Mouse (Mus musculus) yolk sac, embryonic 10.5 days (tissue): ENCODE results near the gene Atg4b.
"Not testable (repeated sequence)": the region's sequence is repeated elsewhere in the genome, so short reads cannot be mapped to it uniquely, and the experiment has no call there.

Experiments used
- DNase-seq: peaks from one replicate; pipeline ENCODE4 v3.0.0-alpha.2; 2017; ENCODE audit warnings: low spot score

The Atg4b gene

DNA sequence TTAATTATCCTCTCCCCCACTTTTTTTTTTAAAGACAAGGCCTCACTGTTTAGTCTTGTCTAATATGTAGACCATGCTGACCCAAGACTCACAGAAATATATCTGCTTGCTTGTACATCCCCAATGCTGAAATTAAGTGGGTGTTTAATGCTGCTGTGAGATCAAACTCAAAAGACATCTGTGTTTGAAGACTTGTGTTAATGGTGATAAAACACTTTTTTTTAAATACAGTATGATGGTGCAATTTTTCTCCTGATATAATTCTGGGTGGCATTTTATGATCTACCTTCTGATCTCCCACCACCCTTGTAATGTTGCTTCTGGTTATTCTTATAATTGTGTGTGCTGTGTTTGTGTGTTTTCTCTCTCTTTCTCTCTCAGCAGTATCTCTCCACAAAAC, 4.9 kb downstream of the Atg4b start:
- no peak for DNase-seq

- no peak for DNase-seq
Observed at GRCm38 (mm10) chr1:93760076-93760475, 8.8 kb downstream of the Atg4b start.

- DNase-seq, result not testable (repeated sequence)
Observed at GRCm38 (mm10) chr1:93763531-93763930, 12.2 kb downstream of the Atg4b start.

DNA sequence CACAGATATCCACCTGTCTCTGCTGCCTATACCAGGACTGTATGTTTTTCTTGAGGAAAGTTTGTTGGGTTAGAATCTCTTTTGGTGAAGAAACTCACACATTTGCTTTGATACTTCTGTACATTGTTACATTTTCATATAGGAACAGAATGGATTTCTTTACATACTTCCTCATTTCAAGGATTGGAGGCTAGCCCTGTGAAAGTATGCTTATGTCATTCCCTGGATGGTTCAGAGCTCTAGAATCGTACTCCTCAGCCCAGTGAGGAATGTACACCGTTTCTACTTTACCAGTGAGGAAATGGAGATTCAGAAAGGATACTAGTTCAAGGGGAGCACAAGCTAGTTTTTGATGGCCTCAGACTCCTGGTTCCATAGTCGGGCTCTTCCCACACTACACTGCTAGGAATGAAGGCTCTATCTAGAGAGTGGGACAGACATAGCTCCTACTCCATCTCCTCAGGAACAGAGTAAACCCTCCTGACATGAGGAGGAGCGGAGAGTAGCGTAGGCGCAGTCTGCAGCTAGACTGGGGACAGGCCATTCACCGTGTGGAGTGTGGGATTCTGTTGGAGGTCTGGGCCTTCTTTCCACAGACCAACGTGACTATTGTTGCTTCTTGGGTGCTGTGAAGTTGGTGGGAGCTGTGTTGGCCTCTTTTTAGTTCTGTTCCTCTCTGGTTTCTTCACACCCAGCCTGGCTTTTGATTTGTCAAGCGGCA, 13.7 kb downstream of the Atg4b start:
- no peak for DNase-seq

- no peak for DNase-seq
Observed at GRCm38 (mm10) chr1:93767600-93767999, 16.3 kb downstream of the Atg4b start.

DNA sequence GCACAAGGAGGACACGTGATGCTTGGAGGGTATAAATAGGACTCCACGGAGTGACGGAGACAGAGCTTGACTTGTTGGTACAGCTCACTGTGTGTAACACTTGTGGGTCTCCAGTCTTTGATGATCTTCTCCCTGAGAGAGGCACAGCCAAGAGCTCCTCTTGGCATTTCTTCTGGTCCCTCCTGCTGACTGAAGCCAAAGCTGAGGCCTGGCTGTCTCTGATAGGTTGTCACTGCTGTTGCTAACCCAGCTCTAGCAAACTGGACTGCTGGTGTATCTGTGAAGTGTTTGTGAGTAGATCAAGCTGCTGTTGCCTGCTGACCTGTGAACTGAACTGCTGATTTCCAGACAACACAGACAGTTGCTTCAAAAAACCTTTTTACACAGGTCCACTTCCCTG, 18.6 kb downstream of the Atg4b start:
- no peak for DNase-seq

GRCm38 (mm10) chr1:93776686-93777085, 25.4 kb downstream of the Atg4b start:
- DNase-seq, result no peak

GRCm38 (mm10) chr1:93786912-93787311, 35.6 kb downstream of the Atg4b start:
- no peak for DNase-seq

DNA sequence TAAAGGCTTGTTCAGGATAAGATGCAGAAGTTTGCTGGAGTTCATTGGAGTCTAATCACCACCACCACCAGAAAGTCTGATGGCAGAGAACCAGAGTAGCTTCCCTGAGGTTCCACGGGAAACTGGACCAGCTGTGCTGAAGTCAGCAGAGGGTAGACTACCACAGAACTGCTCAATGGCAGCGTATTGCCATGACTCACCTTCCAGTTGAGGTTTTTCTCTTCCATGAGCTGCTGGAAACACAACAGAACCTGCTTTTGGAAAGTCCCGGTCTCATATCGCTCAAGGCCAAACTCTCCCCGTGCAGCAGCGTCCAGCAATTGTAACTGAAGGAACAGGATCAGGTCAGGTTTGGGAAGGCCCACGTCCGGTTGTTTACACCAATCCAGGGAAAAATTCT, 43.2 kb downstream of the Atg4b start:
- no peak for DNase-seq

GRCm38 (mm10) chr1:93795886-93796285, 44.6 kb downstream of the Atg4b start:
- no peak for DNase-seq

- no peak for DNase-seq
Observed at GRCm38 (mm10) chr1:93800670-93801503, 49.6 kb downstream of the Atg4b start.

GRCm38 (mm10) chr1:93801741-93802238, 50.5 kb downstream of the Atg4b start, which contains the start of gene Dtymk:
Gene Dtymk (minus strand): TSS chr1:93801934.
- DNase-seq, result peak; percentile 94

- no peak for DNase-seq
Observed at GRCm38 (mm10) chr1:93802771-93803170, 51.5 kb downstream of the Atg4b start.

DNA sequence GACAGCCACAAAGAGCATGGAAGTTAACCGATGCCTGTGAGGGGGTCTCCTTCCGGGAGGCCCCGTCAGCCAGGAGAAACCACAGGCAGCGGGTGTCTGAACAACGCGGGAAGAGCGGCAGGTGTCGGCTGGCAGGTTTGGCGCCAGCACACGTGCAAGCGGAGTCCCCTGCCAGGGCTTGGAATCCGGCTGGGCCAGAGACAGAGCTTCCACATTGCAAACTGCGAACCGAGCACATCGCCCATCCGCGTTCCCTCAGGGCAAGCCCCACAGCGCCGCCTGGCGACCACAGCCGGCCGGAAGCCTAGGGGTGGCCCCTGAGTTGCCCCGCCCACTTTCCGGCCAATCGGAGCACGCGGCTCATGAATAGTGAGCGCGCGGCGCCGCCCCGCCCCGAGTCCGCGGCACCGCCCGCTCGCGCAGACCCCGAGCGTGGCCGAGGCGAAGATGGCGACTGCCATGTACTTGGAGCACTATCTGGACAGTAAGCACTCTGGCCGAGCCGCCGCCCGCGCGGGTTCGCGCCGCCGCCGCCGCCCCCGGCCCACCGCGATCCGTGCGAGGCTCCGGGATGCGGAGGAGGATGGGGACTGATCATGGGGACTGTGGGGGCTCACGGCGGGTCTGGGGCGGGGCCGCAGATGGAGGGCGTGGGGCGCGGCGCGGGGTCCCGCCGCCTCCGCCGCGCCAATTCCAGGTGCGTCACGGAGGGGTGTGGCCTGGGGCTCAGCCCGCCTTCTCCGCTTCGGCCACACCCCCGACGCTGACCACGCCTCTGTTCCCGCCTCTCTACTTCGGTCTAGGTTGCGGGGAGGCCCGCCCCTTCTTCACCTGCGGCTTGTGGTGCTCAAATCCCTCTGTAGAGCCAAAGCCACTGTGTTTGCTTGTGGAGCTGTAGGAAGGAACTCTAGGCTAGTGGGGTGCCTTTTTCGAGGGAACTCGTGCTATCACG, 52.5 kb downstream of the Atg4b start, which contains the start of gene Ing5:
Gene Ing5, plus strand, starts transcription at position 410 of the 952 bp plus-strand sequence.
- peak; percentile 98 for DNase-seq

- no peak for DNase-seq
Observed at GRCm38 (mm10) chr1:93804818-93805217, 53.5 kb downstream of the Atg4b start.

GRCm38 (mm10) chr1:93805221-93805951, 54.1 kb downstream of the Atg4b start:
- DNase-seq, result no peak

GRCm38 (mm10) chr1:93808871-93809270, 57.6 kb downstream of the Atg4b start:
- DNase-seq, result peak; percentile 71

DNA sequence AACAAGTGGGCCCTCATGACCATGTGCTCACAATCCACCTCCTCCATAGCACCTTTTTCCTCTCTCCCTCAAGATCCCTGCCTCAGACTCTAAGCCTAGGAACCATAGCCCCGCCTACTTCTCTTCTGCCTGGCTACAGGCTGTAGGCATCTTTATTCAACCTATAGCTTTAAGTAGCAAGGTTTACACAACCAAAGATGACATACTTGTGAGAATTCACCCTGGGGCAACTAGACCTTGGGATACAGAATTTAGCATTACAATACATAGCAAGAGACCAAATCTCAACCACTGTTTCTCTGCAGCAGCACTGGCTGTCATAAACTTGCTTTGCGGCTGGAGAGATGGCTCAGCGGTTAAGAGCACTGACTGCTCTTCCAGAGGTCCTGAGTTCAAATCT, 58.7 kb downstream of the Atg4b start:
- no peak for DNase-seq

GRCm38 (mm10) chr1:93811495-93812039, 60.3 kb downstream of the Atg4b start:
- no peak for DNase-seq

GRCm38 (mm10) chr1:93817823-93818532, 66.7 kb downstream of the Atg4b start:
- DNase-seq, result no peak
